In genomic region chr9:43731880-43732279, GRCm38 (mm10) we compare ENCODE assay signal across 16 mouse cellular contexts. TPM values are rescaled to one million over a fixed set of nuclear protein-coding genes. Genes with fewer than 3 reads are reported as not detected.
DNase-seq lines count a peak whose midpoint lies in the region; ATAC-seq and TF ChIP-seq lines count a peak whose summit lies in the region.
"Had no signal": no experiment of that assay in that cellular context is flagged by ENCODE, and none has a peak within 500 bp of the region (broad histone marks: within the 10 kb centered on the region; RNA-seq: fewer than 3 reads in every experiment).

No protein-coding gene starts in this region.

- no peak overlapping the region for H3K4me3 ChIP-seq in stomach, postnatal 0 days (ENCODE audit: low read depth, low read length)
- H3K4me3 ChIP-seq: embryonic facial prominence, embryonic 12.5 days; forebrain, embryonic 15.5 days; heart, embryonic 10.5 days; hindbrain, embryonic 13.5 days had no signal

- H3K4me1 ChIP-seq in stomach, postnatal 0 days (replicated peaks; ENCODE audit: control insufficient read depth, insufficient read depth), result no peaks in the 10 kb centered on the region
- H3K4me1 ChIP-seq: embryonic facial prominence, embryonic 12.5 days had no signal

- H3K9me3 ChIP-seq in stomach, postnatal 0 days (ENCODE audit: control insufficient read depth, low read length), result no peaks in the 10 kb centered on the region
- H3K9me3 ChIP-seq: embryonic facial prominence, embryonic 12.5 days; forebrain, embryonic 15.5 days; heart, embryonic 10.5 days; hindbrain, embryonic 13.5 days had no signal

- H3K27ac ChIP-seq in stomach, postnatal 0 days (replicated peaks), result no peak overlapping the region
- H3K27ac ChIP-seq: embryonic facial prominence, embryonic 12.5 days; forebrain, embryonic 15.5 days; heart, embryonic 10.5 days; hindbrain, embryonic 13.5 days; hindbrain, postnatal 0 days had no signal

- TF ChIP-seq EP300 in stomach, postnatal 0 days (optimal IDR thresholded peaks at IDR 0.05), result no peak

- WGBS in stomach, postnatal 0 days, result 29% methylated on average over 6 of the region's 6 CpGs

- peak; percentile 64 for ATAC-seq in stomach, postnatal 0 days (ENCODE audit: low FRiP score, low TSS enrichment)
- ATAC-seq: forebrain, embryonic 15.5 days; hindbrain, postnatal 0 days had no signal

- no peak overlapping the region for H3K4me2 ChIP-seq in stomach, postnatal 0 days (replicated peaks; ENCODE audit: low read depth)
- H3K4me2 ChIP-seq: embryonic facial prominence, embryonic 12.5 days; forebrain, embryonic 15.5 days; hindbrain, embryonic 13.5 days had no signal

- H3K27me3 ChIP-seq in stomach, postnatal 0 days (ENCODE audit: control insufficient read depth, insufficient read depth, low read length), result no peaks in the 10 kb centered on the region
- H3K27me3 ChIP-seq: forebrain, embryonic 15.5 days had no signal

- no peak for TF ChIP-seq CTCF in stomach, postnatal 0 days (IDR thresholded peaks at IDR 0.05; ENCODE audit: low read depth)

- no peak overlapping the region for H3K9ac ChIP-seq in stomach, postnatal 0 days (ENCODE audit: low read length)
- H3K9ac ChIP-seq: embryonic facial prominence, embryonic 12.5 days; forebrain, embryonic 15.5 days; hindbrain, embryonic 13.5 days had no signal

- H3K36me3 ChIP-seq in stomach, postnatal 0 days (ENCODE audit: control insufficient read depth, insufficient read depth, low read length), result no peaks in the 10 kb centered on the region
- H3K36me3 ChIP-seq: embryonic facial prominence, embryonic 12.5 days; forebrain, embryonic 15.5 days; heart, embryonic 10.5 days; hindbrain, embryonic 13.5 days had no signal

- peak; percentile 55 for DNase-seq in 3134 (ENCODE audit: extremely low read depth, insufficient read length, low spot score)
- DNase-seq in adrenal gland, adult 2 months, result peak; percentile 89
- DNase-seq in adrenal gland, postnatal 25 days, result peak; percentile 69
- peak; percentile 42 for DNase-seq in stomach, postnatal 0 days (ENCODE audit: low spot score)
- DNase-seq in layer of hippocampus, postnatal 10 days (ENCODE audit: low spot score in 2 of 2), result no peak
- no peak for DNase-seq in right cerebral cortex, postnatal 10 days (ENCODE audit: low spot score in 2 of 2)
- DNase-seq: cerebellum, adult 2 months; cerebellum, postnatal 14 days; heart, adult 18-20 months; heart, postnatal 10 days; heart, postnatal 4 days had no signal

RNA-seq across cellular contexts. Expression of gene Nectin1, which starts 11.9 kb away (rescaled TPM):
- total RNA-seq in adrenal gland, adult 2 months (2021), result 10 to 100 TPM; 24.4 to 50.2 TPM
- polyA plus RNA-seq in adrenal gland, adult 2 months (2012; rRNA removed), result 27.7 and 29.3 TPM in 2 replicates
- 23.6 and 25.7 TPM in 2 replicates for total RNA-seq in adrenal gland, postnatal 25 days (2021)
- 5.9 and 6.7 TPM in 2 replicates for polyA plus RNA-seq in stomach, postnatal 0 days (2015; fragmentation: Nextera tagmentation; extraction: Ambion mirVana)
- 100 to 1,000 TPM in 1 of 2 experiments, 10 to 100 TPM in 1; 96.1 to 106 TPM for total RNA-seq in layer of hippocampus, postnatal 10 days (2021)

Comparison
In these comparisons a context has a peak if more than half of its experiments do, and no peak if none do; other contexts are left out.
1. DNase-seq: peak in 3134 (single experiment), adrenal gland, adult 2 months (single experiment), adrenal gland, postnatal 25 days (single experiment) and stomach, postnatal 0 days (single experiment); none in layer of hippocampus, postnatal 10 days (0 of 2) and right cerebral cortex, postnatal 10 days (0 of 2).